Mouse (Mus musculus) CH12.LX (cell line): ENCODE data around the gene Ccdc58.

Source experiments
- MAFK ChIP-seq: IDR thresholded peaks from 2 replicates; pipeline ENCODE4 v1.6.1; 2011; ENCODE audit warnings: low read length, improper control_type of control experiment; ENCODE audit not compliant: insufficient replicate concordance
- POLR2A ChIP-seq: IDR thresholded peaks from 2 replicates; pipeline ENCODE4 v1.6.1; 2011; ENCODE audit warnings: low read depth, mild to moderate bottlenecking, improper control_type of control experiment, low read length
- ZC3H11A ChIP-seq: IDR thresholded peaks from 2 replicates; pipeline ENCODE4 v1.6.1; 2012; ENCODE audit warnings: low read depth, mild to moderate bottlenecking, inconsistent platforms, low read length, improper control_type of control experiment

DNA sequence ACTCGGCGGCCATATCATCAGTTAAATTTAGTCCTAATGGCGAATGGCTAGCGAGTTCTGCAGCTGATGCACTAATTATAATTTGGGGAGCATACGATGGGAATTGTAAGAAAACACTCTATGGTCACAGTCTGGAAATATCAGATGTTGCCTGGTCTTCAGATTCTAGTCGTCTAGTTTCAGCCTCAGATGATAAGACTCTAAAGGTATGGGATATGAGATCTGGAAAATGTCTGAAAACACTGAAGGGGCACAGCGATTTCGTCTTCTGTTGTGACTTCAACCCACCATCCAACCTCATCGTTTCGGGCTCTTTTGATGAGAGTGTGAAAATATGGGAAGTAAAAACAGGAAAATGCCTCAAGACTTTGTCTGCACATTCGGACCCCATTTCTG, 29.9 kb upstream of the Ccdc58 start:
- TF ChIP-seq ZC3H11A (no peak), POLR2A (no peak), MAFK (no peak)
